Mouse (Mus musculus): ENCODE results near the gene Olfr630. TPM values are rescaled to one million over a fixed set of nuclear protein-coding genes. Genes with fewer than 3 reads are reported as not detected.
"Not testable (repeated sequence)": the region's sequence is repeated elsewhere in the genome, so short reads cannot be mapped to it uniquely, and the experiment has no call there.

Gene Olfr630
- not detected in 2 replicates for polyA plus RNA-seq (2016; fragmentation: Nextera tagmentation; extraction: Ambion mirVana)

- no peak within 1 kb of the TSS for H3K9ac ChIP-seq (replicated peaks)
- no peaks in the 10 kb centered on the region for H3K27me3 ChIP-seq
- no peak within 1 kb of the TSS for H3K27ac ChIP-seq
- no peak for ATAC-seq (ENCODE audit: insufficient number of reproducible peaks, insufficient read depth, low FRiP score, low TSS enrichment, low read depth)
- no peak within 1 kb of the TSS for H3K4me2 ChIP-seq
- no peaks in the 10 kb centered on the region for H3K9me3 ChIP-seq
- H3K36me3 ChIP-seq: no peaks in the 10 kb centered on the region
- no peaks in the 10 kb centered on the region for H3K4me1 ChIP-seq (replicated peaks)
- H3K4me3 ChIP-seq (replicated peaks): no peak within 1 kb of the TSS
- 48% methylated on average over 2 of the region's 2 CpGs for WGBS
These were observed at the start of gene Olfr630 for GRCm38 (mm10) chr7:103757233-103757632. TSS of gene Olfr630 (minus strand) at chr7:103757333.

GRCm38 (mm10) chr7:103806856-103807255 lies 49.7 kb upstream of the Olfr630 start:
- WGBS: 62% methylated on average over 1 of the region's 1 CpGs

GRCm38 (mm10) chr7:103792669-103793388 lies 35.7 kb upstream of the Olfr630 start:
- no peak overlapping the region for H3K9ac ChIP-seq (replicated peaks)
- 21% methylated on average over 4 of the region's 4 CpGs for WGBS
- no peak for ATAC-seq (ENCODE audit: insufficient number of reproducible peaks, insufficient read depth, low FRiP score, low TSS enrichment, low read depth)

More at GRCm38 (mm10) chr7:103806856-103807255, 49.7 kb upstream of the Olfr630 start:
- Histone ChIP-seq H3K27me3 (no peaks in the 10 kb centered on the region), H3K4me2 (no peak overlapping the region), H3K4me1 (replicated peaks) (no peaks in the 10 kb centered on the region), H3K9ac (replicated peaks) (no peak overlapping the region), H3K27ac (no peak overlapping the region), H3K36me3 (no peaks in the 10 kb centered on the region), H3K9me3 (no peaks in the 10 kb centered on the region), H3K4me3 (replicated peaks) (no peak overlapping the region)
- no peak for ATAC-seq (ENCODE audit: insufficient number of reproducible peaks, insufficient read depth, low FRiP score, low TSS enrichment, low read depth)

GRCm38 (mm10) chr7:103791721-103792120 lies 34.6 kb upstream of the Olfr630 start, which contains the start of gene Olfr67:
TSS of gene Olfr67 (minus strand) at chr7:103791821.
- no peak within 1 kb of the TSS for H3K4me2 ChIP-seq
- 75% methylated on average over 3 of the region's 3 CpGs for WGBS
- no peak within 1 kb of the TSS for H3K9ac ChIP-seq (replicated peaks)
- H3K36me3 ChIP-seq: no peaks in the 10 kb centered on the region
- no peak within 1 kb of the TSS for H3K27ac ChIP-seq
- H3K27me3 ChIP-seq: no peaks in the 10 kb centered on the region
- no peak for ATAC-seq (ENCODE audit: insufficient number of reproducible peaks, insufficient read depth, low FRiP score, low TSS enrichment, low read depth)
- no peaks in the 10 kb centered on the region for H3K9me3 ChIP-seq
- no peaks in the 10 kb centered on the region for H3K4me1 ChIP-seq (replicated peaks)
- no peak within 1 kb of the TSS for H3K4me3 ChIP-seq (replicated peaks)

More at GRCm38 (mm10) chr7:103792669-103793388, 35.7 kb upstream of the Olfr630 start:
- H3K27me3 ChIP-seq: no peaks in the 10 kb centered on the region
- H3K9me3 ChIP-seq: no peaks in the 10 kb centered on the region
- no peak overlapping the region for H3K27ac ChIP-seq
- no peak overlapping the region for H3K4me2 ChIP-seq
- no peaks in the 10 kb centered on the region for H3K36me3 ChIP-seq
- no peak overlapping the region for H3K4me3 ChIP-seq (replicated peaks)
- H3K4me1 ChIP-seq (replicated peaks): no peaks in the 10 kb centered on the region

- Histone ChIP-seq H3K4me2 (no peak within 1 kb of the TSS), H3K27ac (no peak within 1 kb of the TSS), H3K4me3 (replicated peaks) (no peak within 1 kb of the TSS), H3K9ac (replicated peaks) (no peak within 1 kb of the TSS), H3K4me1 (replicated peaks) (no peaks in the 10 kb centered on the region), H3K27me3 (no peaks in the 10 kb centered on the region), H3K36me3 (no peaks in the 10 kb centered on the region), H3K9me3 (no peaks in the 10 kb centered on the region)
- ATAC-seq (ENCODE audit: insufficient number of reproducible peaks, insufficient read depth, low FRiP score, low TSS enrichment, low read depth): no peak
- 71% methylated on average over 3 of the region's 3 CpGs for WGBS
These were observed 22.5 kb upstream of the Olfr630 start, which contains the start of gene Olfr68 for GRCm38 (mm10) chr7:103779598-103779997. TSS of gene Olfr68 (minus strand) at chr7:103779698.

- not testable (repeated sequence) for H3K27me3 ChIP-seq; H3K9me3 ChIP-seq; ATAC-seq (ENCODE audit: insufficient number of reproducible peaks, insufficient read depth, low FRiP score, low TSS enrichment, low read depth); H3K9ac ChIP-seq (replicated peaks); H3K4me1 ChIP-seq (replicated peaks); H3K4me2 ChIP-seq; H3K27ac ChIP-seq; H3K4me3 ChIP-seq (replicated peaks); H3K36me3 ChIP-seq
- WGBS: 85% methylated on average over 4 of the region's 4 CpGs
These were observed 20.5 kb upstream of the Olfr630 start for GRCm38 (mm10) chr7:103777652-103778051.

GRCm38 (mm10) chr7:103771494-103771893 lies 14.4 kb upstream of the Olfr630 start, which contains the start of gene Olfr69:
TSS of gene Olfr69 (minus strand) at chr7:103771594.
- H3K9me3 ChIP-seq: no peaks in the 10 kb centered on the region
- no peak within 1 kb of the TSS for H3K4me3 ChIP-seq (replicated peaks)
- H3K27ac ChIP-seq: no peak within 1 kb of the TSS
- H3K27me3 ChIP-seq: no peaks in the 10 kb centered on the region
- H3K9ac ChIP-seq (replicated peaks): no peak within 1 kb of the TSS
- H3K36me3 ChIP-seq: no peaks in the 10 kb centered on the region
- no peak for ATAC-seq (ENCODE audit: insufficient number of reproducible peaks, insufficient read depth, low FRiP score, low TSS enrichment, low read depth)
- WGBS: 75% methylated on average over 2 of the region's 2 CpGs
- H3K4me2 ChIP-seq: no peak within 1 kb of the TSS
- no peaks in the 10 kb centered on the region for H3K4me1 ChIP-seq (replicated peaks)

GRCm38 (mm10) chr7:103767687-103768086 lies 10.6 kb upstream of the Olfr630 start:
- not testable (repeated sequence) for H3K36me3 ChIP-seq; H3K27me3 ChIP-seq; H3K9ac ChIP-seq (replicated peaks); H3K4me3 ChIP-seq (replicated peaks); ATAC-seq (ENCODE audit: insufficient number of reproducible peaks, insufficient read depth, low FRiP score, low TSS enrichment, low read depth); H3K9me3 ChIP-seq; H3K27ac ChIP-seq; H3K4me2 ChIP-seq; H3K4me1 ChIP-seq (replicated peaks)
- WGBS: 85% methylated on average over 6 of the region's 6 CpGs

GRCm38 (mm10) chr7:103762212-103762611 lies 5.1 kb upstream of the Olfr630 start:
- not testable (repeated sequence) for H3K36me3 ChIP-seq; H3K4me3 ChIP-seq (replicated peaks); H3K4me1 ChIP-seq (replicated peaks); ATAC-seq (ENCODE audit: insufficient number of reproducible peaks, insufficient read depth, low FRiP score, low TSS enrichment, low read depth); H3K27me3 ChIP-seq; H3K4me2 ChIP-seq; H3K27ac ChIP-seq; H3K9ac ChIP-seq (replicated peaks); H3K9me3 ChIP-seq
- WGBS: 86% methylated on average over 6 of the region's 6 CpGs

GRCm38 (mm10) chr7:103744843-103745242 lies 12.3 kb downstream of the Olfr630 start, which contains the start of gene Olfr629:
TSS of gene Olfr629 (minus strand) at chr7:103744943.
- ATAC-seq (ENCODE audit: insufficient number of reproducible peaks, insufficient read depth, low FRiP score, low TSS enrichment, low read depth): no peak
- H3K4me3 ChIP-seq (replicated peaks): no peak within 1 kb of the TSS
- no peaks in the 10 kb centered on the region for H3K4me1 ChIP-seq (replicated peaks)
- H3K36me3 ChIP-seq: no peaks in the 10 kb centered on the region
- 77% methylated on average over 2 of the region's 2 CpGs for WGBS
- H3K9ac ChIP-seq (replicated peaks): no peak within 1 kb of the TSS
- H3K27me3 ChIP-seq: no peaks in the 10 kb centered on the region
- H3K27ac ChIP-seq: no peak within 1 kb of the TSS
- H3K9me3 ChIP-seq: no peaks in the 10 kb centered on the region
- no peak within 1 kb of the TSS for H3K4me2 ChIP-seq

- H3K36me3 ChIP-seq: no peaks in the 10 kb centered on the region
- H3K9ac ChIP-seq (replicated peaks): no peak within 1 kb of the TSS
- ATAC-seq (ENCODE audit: insufficient number of reproducible peaks, insufficient read depth, low FRiP score, low TSS enrichment, low read depth): no peak
- H3K27ac ChIP-seq: no peak within 1 kb of the TSS
- WGBS: 92% methylated on average over 1 of the region's 1 CpGs
- H3K27me3 ChIP-seq: no peaks in the 10 kb centered on the region
- H3K9me3 ChIP-seq: no peaks in the 10 kb centered on the region
- H3K4me1 ChIP-seq (replicated peaks): no peaks in the 10 kb centered on the region
- no peak within 1 kb of the TSS for H3K4me2 ChIP-seq
- H3K4me3 ChIP-seq (replicated peaks): no peak within 1 kb of the TSS
These were observed 27.1 kb downstream of the Olfr630 start, which contains the start of gene Olfr628 for GRCm38 (mm10) chr7:103730074-103730473. TSS of gene Olfr628 (plus strand) at chr7:103730374.
